Mouse (Mus musculus) layer of hippocampus, adult 2 months (tissue): ENCODE measurements around the gene Slfn14. TPM values are rescaled to one million over a fixed set of nuclear protein-coding genes. Genes with fewer than 3 reads are reported as not detected.

Experiments
- DNase-seq, 2 experiments: peaks; one replicate each; pipeline ENCODE4 v3.0.0; 2022; ENCODE audit warnings: low spot score in 2 of 2
- H3K27ac ChIP-seq: fragments of 200-600 bp; 2 replicates; pipeline ENCODE4 v1.8.1; 2022
- H3K4me3 ChIP-seq: fragments of 200-600 bp; 2 replicates; pipeline ENCODE4 v1.8.1; 2022; ENCODE audit warnings: mild to moderate bottlenecking
- CTCF ChIP-seq: fragments of 200-600 bp; conservative IDR thresholded peaks from 2 replicates; pipeline ENCODE4 v1.8.1; 2022; ENCODE audit warnings: antibody characterized with exemption, mild to moderate bottlenecking, moderate library complexity
- total RNA-seq, 2 experiments: library from RNA; stranded (reverse); gene quantifications; 2 replicates each; pipeline ENCODE4 v1.2.3; 2021

Gene Slfn14
- total RNA-seq, 2 experiments from 2014 or later, result not detected

DNA sequence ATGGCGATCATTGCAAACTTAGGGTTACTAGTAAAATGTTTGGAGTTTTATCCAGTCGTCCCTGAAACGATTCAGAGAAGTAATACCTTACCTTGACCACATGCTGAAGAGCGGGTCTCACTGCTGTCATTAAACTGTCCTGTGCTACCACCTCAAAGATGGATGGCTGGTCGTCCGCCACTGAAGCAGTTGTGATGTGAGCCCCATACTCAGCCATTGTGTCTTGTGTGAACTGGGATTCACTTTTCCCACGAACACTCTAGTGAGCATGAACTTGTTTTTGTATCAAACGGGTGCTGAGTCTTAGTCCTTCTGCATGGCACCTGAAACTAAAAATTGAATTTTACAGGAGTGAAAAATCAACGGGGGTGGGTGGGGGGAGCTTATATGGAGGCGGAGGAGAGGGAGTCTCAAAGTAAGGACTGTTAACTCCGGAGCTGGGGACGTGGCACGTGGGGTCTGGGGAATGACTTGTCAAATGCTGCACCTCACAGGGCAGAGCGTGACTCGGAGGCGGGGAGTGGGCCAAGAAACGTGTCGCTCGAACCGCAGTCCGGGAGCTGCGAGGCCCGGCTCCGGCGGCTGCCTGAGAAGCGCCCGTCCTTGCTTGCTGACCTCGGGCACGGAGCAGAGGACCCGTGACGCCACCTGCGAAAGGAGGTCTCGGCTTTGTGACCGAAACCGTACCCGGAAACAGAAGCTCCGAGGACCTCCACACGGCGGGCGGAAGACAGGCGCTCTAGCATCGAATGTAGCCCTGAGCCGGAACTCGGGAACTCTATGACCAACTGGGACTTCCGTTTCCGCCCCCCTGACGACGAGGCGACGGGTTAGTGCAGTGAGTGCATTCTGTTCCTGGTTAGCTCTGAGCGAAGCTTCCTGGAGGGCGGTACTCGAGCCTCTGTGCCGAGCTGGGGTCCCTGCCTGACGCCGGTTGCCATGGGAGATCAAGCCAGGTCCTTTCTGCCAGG is 12.0 kb upstream of the Slfn14 start, which contains the start of gene Ap2b1:
Gene Ap2b1 (plus strand): TSS at position 800 of the 971 bp plus-strand sequence.
- H3K4me3 ChIP-seq, result peak within 1 kb of the TSS; percentile 90
- no peak; the same call in 1 of the 2 replicates for TF ChIP-seq CTCF
- DNase-seq, result peak; percentile 93 to 96
- H3K27ac ChIP-seq, result peak within 1 kb of the TSS; percentile 93

DNA sequence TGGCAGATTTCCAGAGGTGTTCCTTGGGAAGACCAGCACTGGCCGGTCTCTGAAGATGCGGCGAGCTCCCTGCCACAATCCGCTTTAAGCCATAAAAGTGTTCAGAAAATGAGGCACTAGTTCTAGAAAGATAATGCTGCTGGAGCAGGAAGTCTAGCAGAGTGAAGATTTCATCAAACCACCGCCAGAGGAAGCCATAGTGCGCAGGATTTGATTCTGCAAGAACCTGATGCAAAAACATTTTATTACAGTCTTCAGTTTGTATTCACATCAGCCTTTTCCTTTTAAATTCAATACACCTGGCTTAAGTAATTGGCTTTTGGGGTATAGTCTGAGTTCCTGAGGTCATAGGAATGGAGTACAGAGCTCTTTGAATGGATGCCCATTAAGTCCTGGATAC is 11.3 kb upstream of the Slfn14 start:
- H3K27ac ChIP-seq, result peak overlapping the region; percentile 93
- peak; percentile 51 for TF ChIP-seq CTCF
- peak overlapping the region; percentile 90 for H3K4me3 ChIP-seq
- peak in 1 of 2 experiments; percentile 20 for DNase-seq

DNA sequence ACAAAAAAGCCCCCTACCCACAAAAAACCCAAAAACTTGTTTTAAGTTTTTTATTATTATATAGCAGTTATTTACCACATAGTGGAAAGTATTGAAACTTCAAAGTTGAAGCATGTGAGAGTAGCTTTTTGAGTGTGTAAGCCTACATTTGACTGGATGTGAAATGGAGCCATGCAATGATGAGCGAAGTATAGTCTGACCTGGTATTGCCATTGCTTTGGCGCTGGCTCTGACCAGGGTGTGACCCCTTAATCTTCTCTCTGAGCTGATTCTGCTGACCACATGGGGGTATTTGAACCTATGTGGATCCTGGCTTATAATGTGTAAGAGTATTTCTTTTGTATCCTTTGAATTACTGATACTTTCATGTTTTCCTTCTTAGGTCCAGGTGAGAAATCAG is 7.6 kb upstream of the Slfn14 start:
- Histone ChIP-seq H3K27ac (no peak overlapping the region), H3K4me3 (no peak overlapping the region)
- no peak for DNase-seq
- no peak for TF ChIP-seq CTCF

DNA sequence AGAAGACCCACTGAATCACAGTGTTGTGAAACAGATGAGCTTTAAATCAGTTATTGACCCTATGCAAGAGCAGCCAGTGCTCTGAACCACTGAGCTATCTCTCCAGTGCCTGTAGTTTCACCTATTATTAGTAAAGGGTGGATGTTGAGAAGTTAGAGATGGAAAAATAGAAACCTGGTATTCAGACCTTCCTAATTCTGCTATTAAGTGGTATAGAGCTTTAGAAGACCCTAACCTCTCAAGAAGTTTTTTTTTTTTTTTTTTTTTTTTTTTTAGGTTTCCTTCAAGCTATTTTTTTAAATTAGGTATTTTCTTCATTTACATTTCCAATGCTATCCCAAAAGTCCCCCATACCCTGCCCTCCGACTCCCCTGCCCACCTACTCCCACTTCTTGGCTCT is 6.7 kb upstream of the Slfn14 start:
- peak overlapping the region; percentile 86 for H3K4me3 ChIP-seq
- DNase-seq, result no peak
- no peak for TF ChIP-seq CTCF

DNA sequence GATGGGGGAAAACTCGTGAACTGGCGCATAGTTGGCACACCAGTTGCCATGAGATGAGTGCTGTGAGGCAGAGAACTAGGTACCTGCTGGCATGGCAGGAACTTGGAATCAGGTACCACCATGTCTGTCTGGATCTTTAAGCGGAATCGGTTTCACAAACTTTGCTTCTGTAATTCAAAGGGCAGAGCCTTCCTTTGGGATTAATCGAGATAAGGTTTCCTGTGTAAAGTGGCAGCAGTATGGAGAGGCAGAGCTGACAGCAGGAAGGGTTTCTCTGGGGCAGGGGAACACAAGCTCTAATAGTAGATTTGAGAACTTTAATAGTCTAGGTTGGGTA is 5.7 kb upstream of the Slfn14 start:
- TF ChIP-seq CTCF, result no peak
- H3K4me3 ChIP-seq, result peak overlapping the region; percentile 86
- DNase-seq, result no peak
- peak overlapping the region; percentile 91 for H3K27ac ChIP-seq

More for the DNA sequence above, 6.7 kb upstream of the Slfn14 start:
- H3K27ac ChIP-seq, result no peak overlapping the region

DNA sequence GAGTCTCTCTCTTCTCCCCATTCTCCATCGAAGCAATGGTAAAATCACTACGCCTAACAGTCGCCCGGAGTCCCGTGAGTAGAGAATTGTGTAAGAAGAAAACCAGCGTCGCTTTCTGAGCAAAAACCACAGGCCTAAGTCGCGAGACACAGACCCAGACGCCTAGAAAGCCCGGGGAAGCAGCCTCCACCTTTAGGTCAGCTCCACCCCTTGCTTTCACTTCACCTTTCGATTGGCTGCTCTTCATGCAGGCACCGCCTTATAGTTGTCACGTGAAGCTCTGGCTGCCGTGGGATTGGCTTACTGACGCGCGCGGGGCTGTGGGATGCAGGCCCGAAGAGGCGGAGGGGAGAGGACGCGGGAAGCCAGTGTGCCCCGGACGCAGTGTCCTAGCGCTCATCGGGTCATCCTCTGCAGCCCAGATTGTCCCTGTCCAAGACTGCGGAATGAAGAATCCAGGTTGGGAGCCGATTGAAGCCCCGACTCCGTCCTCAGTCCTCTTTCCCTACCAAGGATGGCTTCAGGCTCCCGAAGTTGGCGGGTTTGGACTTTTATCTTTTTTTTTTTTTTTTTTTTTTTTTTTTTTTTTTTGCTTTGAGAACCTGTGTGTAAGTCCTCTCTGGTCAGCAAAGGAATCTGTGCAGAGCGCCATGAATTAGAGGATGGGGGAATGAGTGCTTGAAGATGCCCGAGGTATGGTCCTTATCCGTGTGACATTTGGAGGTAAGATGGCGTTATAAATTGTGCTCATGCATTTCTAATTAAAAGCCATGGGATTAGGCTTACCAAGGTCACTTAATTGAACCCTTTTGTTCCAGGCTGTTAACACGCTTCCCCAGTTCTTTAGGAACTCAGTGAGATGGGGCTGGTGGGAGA is 5.1 kb upstream of the Slfn14 start:
- peak overlapping the region; percentile 86 for H3K4me3 ChIP-seq
- no peak for TF ChIP-seq CTCF
- DNase-seq, result peak; percentile 93 to 97
- H3K27ac ChIP-seq, result peak overlapping the region; percentile 91

DNA sequence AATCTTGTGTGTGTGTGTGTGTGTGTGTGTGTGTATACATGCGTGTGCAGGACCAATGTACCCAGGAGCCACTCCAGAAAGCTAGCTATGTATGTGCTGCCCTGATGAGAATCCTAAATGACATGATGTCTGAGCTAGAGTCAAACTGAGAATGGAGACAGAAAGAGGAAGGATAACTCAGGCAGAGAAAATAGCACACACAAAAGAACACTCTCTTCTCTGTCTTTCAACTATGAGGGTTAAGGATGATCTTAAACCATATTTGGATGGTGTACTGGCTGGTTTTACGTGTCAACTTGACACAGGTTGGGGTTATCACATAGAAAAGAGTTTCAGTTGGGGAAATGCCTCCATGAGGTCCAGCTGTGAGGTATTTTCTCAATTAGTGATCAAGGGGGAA is 3.1 kb upstream of the Slfn14 start:
- Histone ChIP-seq H3K4me3 (no peak overlapping the region), H3K27ac (no peak overlapping the region)
- no peak for DNase-seq
- TF ChIP-seq CTCF, result no peak

DNA sequence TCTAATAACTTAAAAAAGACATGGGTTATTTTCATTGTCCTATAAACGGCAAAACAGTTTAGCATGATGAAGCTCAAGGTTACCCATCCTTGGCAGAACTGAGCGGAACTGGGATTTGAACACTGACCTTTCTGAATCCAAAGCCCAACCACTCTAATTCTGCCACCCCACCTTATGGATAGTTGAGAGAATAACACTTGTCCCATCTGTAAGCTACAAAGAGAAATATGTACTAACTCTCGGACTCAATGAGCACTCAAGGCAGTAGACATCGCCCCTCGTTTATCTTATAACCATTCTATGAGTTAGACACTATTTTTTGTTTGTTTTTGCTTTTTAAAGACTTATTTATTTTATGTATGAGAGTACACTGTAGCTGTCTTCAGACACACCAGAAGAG is 2.5 kb upstream of the Slfn14 start:
- DNase-seq, result no peak
- no peak; the same call in 1 of the 2 replicates for TF ChIP-seq CTCF

DNA sequence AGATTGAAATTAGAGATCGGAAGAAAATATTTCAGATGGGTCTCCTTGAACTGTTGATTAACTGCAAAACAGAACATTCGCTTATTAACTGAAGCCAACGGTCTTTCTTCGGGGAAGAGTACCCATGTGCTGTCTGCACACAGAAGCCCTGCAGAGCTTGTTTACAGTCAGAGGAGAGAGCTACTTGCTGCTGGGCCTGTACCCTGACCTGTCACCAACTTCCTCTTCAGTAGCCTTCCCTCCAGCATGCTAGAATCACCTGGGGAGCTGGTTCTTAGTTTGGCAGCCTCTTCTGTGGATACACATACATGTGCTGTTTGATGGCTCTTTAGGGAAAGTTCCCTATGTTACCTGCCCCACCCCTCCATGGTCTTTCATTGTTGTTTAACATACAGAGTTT is 899 bp downstream of the Slfn14 start:
- no peak for DNase-seq
- H3K4me3 ChIP-seq, result no peak overlapping the region
- TF ChIP-seq CTCF, result no peak
- H3K27ac ChIP-seq, result no peak overlapping the region

More for the DNA sequence above, 2.5 kb upstream of the Slfn14 start:
- no peak overlapping the region for H3K4me3 ChIP-seq
- H3K27ac ChIP-seq, result no peak overlapping the region

DNA sequence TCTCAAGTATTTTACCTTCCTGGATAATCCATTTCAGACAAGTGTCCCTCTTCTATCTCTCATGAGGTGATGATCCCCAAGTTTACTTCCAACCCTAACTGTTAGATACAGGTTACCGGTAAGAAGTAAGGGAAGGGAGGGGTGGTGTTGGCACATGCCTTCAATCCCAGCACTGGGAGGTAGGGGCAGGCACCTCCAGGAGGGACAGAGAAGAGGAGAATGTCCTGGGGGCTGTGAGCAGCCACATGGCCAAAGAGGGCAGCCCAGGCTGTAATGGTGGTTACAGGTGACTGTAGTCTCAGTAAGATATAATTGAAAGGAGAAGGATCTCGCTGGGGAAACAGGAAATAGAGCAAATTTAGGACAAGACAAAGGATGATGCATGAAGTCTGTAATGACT is 4.4 kb downstream of the Slfn14 start:
- H3K27ac ChIP-seq, result no peak overlapping the region
- no peak overlapping the region for H3K4me3 ChIP-seq
- DNase-seq, result no peak
- no peak for TF ChIP-seq CTCF

DNA sequence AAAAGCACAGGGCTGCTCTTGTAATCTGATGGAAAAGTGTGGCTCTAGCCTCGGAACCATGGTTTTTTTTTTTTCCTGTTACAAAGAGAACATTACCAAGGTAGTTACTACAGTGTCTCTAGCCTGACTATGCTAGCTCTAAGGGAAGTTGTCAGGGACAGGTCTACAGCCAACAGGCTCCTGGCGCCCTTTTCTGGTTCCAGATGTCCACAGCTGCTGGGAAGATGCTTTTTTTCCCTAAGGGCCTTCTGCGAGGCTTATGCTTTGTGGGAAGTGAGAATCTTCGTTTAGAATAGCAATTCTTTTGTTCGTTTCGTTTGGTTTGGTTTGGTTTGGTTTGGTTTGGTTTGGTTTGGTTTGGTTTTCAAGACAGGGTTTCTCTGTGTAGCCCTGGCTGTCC is 6.8 kb downstream of the Slfn14 start:
- no peak for DNase-seq
- Histone ChIP-seq H3K27ac (no peak overlapping the region), H3K4me3 (no peak overlapping the region)
- no peak for TF ChIP-seq CTCF

DNA sequence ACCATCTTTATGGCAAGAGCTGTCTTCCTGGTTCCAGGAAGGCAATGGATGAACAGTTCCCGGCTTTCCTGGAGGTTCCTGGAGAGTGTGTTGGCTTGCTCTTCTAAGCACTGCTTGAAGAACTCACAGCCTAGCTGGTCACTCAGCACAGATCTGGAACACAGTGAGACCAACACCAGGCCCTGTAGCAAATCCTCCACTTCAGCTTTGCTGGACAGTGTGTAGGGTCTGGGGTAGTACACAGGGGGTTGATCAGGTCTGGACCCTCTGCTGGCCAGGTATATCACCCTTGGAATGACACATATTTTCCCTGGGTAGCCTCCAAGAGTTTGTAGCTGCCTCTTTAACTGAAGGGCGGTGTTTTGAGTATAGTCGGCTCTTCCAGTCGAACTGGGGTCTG is 7.5 kb downstream of the Slfn14 start:
- no peak overlapping the region for H3K4me3 ChIP-seq
- no peak for TF ChIP-seq CTCF
- no peak for DNase-seq
- H3K27ac ChIP-seq, result no peak overlapping the region

DNA sequence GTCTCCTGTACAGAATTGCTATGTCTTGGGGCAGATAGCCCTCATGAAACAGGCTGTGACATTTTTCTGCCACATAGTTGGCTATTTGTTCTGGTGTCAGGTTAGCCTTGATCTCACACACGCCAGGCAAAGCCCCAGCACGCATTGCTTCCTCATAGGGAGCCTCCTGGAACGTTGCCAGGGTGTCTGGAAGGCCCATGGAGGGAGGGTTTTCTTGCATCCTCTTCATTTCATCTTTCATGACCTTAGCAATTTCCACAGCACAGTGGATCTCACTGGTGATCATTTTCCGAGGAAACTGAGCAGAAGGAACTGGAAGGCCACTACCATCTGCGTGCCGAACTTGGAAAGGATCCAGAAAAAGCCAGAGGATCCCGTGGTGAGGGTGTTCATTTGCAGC is 10.3 kb downstream of the Slfn14 start:
- no peak for TF ChIP-seq CTCF
- no peak overlapping the region for H3K27ac ChIP-seq
- no peak overlapping the region for H3K4me3 ChIP-seq
- DNase-seq, result no peak
